Mouse (Mus musculus) heart, postnatal 36 days (tissue): ENCODE measurements around the gene Serpina1b. TPM values are rescaled to one million over a fixed set of nuclear protein-coding genes. Genes with fewer than 3 reads are reported as not detected.
"Not testable (repeated sequence)": the region's sequence is repeated elsewhere in the genome, so short reads cannot be mapped to it uniquely, and the experiment has no call there.

Experiments
- DNase-seq, 2 experiments: peaks; one replicate each; pipeline ENCODE4 v3.0.0; 2021 to 2022
- intact Hi-C: fragments of 180-260 bp; cut with DNase I; formaldehyde crosslinking; loops from one replicate; pipeline ENCODE4 v1.15.1; 2025
- total RNA-seq, 2 experiments: library from RNA; stranded (reverse); gene quantifications; 2 replicates each; pipeline ENCODE4 v1.2.3; 2021

Gene Serpina1b
- total RNA-seq, 2 experiments from 2014 or later, result 0.19 to 0.22 TPM

DNA sequence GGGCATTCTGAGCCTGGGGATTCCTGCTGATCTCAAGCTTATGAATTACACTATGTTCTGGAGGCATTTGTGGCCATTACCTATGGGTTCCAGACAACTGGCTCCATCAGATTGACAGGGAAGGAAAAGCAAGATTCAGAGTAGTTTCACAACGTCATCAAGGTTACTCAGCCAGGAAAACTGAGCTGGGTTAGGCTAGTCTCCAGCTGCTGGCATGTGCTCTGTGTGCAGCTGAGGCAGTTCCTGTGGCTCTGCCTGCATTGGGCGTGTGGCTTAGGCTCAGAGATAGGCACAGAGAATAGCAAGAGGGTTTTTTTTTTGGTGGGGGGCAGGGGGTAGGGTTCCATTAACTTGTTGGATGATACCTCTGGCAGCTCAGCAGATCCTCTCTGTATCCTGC, 124.6 kb downstream of the Serpina1b start:
- no peak for DNase-seq
- intact Hi-C loops, result no loop called here

DNA sequence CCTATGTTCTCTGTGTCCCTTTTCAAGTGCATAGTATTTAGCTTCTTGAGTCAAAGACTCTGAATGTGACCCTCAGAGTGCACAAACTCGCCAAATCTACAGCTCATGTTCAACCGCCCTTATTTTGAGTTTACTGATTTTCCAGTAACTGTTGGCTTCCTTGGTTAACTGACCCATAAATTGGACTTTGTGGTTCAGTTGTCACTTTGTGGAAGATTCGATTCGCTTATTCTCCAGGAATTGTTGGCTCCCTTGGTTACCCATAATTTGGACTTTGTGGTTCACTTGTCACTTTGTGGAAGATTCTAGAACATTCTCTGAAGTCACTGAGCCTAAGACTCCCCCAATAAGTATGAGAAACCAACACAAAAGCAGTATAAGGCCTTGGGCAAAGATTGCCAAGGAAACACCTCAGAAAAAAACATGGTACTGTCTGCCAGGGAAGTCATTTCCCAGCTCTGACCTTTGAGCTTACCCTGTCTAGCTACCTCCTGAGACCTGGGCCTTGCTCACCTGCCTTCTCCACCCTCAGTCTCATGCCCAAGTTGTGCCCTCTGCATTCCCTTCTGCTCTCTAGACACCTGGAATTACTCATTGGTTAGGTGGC, 129.9 kb downstream of the Serpina1b start:
- intact Hi-C loops, result no loop called here
- no peak for DNase-seq

DNA sequence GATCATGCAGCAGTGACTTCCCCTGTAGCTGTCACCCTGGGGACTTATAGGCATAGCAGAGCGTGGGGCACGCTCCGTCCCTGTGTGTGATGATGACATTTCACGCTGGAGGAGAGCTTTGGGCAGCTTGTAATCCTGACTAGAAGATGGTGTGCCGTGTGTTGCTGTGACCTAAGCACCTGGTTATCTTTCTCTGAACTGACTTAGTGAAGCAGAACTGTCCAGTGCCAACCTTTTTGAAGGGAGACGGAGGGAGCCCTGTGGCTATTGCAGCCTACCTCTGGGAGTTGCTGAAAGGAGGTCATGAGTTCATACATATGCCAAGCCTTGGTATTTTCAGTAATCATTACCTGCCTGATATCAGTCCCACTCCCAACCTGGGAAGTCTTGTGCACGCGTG, 134.7 kb downstream of the Serpina1b start, which contains the start of gene Serpina1f:
Gene Serpina1f, minus strand, starts transcription at position 101 of the 400 bp plus-strand sequence.
- DNase-seq, result no peak
- intact Hi-C loops, result no loop called here

DNA sequence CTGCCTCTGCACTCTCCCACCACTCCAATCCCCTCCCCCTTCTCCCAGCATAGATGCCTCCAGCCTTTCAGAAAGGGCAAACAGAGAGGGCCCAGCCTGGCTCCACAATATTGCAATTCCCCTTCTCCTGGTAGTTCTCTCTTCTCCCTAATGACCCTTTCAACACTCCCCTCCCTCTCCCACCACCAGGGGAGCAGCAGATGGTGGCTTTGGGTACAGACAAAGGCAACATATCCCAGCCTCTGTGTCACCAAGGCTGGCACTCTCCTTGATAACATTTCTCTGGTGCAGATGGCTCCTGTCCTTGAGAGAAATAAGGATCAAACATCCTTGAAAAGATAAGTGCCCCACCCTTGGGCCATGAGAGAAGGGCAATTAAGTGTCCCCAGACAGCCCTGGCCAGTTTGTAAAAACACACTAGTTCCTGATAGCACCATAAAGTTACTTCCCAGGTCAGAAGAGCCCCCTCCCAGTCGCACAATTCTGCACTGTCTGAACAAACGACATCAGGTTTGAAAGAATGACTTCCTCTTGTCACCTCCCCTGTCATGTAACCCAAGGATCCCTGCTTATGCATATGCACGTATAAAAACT, 141.9 kb downstream of the Serpina1b start:
- intact Hi-C loops, result no loop called here
- no peak for DNase-seq

DNA sequence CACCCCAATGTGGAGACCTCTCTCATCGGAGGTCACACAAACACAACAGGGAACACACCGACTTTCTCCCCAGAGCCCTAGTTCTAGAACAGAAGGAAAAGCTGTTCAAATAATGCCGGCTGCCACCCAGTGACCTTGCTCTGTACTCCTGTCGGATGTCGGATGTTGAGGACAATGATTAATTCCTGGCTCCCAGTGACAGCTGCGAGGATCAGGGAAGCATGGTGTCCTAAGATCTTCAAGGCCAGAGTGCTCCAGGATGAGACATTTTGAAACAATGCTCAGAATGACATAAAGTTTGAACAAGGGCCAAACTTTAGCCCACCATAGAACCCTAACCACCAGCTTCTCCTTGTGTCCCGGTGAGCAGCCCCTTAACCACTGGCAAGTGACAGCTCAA, 143.2 kb downstream of the Serpina1b start:
- DNase-seq, result no peak
- intact Hi-C loops, result no loop called here

DNA sequence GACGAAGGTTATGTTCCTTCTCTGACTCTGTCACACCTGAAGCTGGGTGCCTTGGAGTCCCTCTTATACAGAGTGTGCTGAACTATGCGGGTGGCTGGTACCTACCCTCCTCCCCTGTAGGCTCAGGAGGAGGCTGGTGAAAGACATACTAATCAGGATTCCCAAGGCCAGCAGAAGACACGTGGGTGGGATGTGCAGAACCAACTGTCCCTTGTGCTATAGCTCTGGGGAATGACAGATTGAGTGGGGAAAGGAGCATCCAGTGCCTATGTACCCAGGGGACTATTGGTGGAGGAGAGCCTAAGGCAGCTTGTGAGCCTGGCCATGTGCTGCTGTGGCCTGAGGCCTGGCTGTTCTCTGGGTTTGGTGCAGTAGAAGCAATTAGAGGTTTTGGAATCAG, 144.1 kb downstream of the Serpina1b start:
- intact Hi-C loops, result no loop called here
- DNase-seq, result no peak

DNA sequence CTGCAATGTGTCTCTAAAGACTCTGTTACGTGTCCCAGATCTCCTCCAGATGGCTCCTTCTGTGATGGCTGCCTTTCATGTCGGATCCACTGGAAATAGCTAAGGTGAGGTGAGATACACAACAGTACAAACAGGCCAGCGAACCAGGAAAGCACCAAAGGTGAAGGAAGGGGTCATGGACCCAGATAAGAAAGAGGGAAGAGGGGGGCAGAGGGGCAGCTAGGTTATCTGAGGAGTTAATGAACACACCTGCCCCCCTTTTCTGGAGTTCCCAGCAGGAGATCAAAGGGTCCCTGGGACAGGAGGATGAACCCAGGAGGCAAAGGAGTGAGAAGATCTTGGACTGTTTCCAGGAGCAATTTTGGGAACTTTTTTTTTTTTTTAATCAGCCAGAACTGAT, 144.8 kb downstream of the Serpina1b start:
- intact Hi-C loops, result no loop called here
- no peak for DNase-seq

DNA sequence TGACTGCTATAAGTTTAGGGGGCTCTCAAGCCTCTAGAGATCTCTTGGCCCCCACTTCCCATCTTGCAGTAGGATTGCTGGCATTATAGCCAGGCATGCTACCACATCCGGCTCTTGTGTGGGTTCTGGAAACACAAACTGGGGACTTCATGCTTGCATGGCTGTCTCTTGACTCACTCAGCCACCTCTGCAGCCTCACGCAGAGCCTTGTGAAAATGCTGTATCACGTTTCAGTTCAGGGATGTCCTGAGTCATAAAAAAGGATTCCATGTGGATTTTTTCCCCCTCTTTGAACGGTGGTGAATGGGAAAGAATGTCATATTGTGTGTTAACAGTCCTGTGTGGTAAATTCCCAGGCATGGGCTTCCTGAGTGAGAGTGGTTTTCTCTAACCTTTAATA, 146.4 kb downstream of the Serpina1b start:
- no peak for DNase-seq
- intact Hi-C loops, result no loop called here

DNA sequence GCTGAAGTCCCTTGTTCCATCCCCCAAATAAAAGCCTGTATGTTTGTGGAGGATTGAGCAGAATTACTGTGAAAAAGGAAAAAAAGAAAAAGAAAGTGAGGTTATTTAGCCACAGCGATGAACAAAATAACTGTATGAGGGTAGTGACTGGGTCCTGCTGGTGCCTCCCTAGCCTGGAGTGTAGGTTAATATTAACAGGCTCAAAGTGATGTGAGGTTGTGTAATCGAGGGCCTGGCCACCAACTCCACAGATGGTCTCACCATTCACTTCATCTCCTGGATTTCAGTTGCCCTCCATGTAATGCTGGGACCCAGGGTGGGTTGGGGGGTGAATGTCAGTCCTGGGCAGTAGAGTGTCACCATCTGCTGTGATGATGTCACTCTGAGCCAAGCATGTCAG, 148.4 kb downstream of the Serpina1b start:
- DNase-seq, result no peak
- intact Hi-C loops, result no loop called here

DNA sequence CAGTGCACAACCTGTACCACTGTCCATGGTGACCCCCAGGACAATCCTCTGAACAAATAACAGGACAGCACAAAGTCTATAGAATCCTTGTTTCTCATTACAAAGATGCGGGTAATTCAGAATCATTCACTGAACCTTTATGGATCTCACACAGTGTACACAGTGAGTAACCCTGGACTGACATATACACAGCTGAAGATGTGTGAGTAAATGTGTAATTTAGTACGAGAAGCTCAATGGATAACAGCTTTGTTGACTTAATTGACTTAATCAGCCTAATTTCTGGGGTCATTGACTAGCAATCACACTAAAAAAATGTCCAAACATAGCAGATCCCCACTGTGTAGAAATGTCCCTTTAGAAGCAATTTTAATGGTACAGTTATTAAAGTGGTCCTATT, 149.0 kb downstream of the Serpina1b start:
- intact Hi-C loops, result no loop called here
- no peak for DNase-seq

DNA sequence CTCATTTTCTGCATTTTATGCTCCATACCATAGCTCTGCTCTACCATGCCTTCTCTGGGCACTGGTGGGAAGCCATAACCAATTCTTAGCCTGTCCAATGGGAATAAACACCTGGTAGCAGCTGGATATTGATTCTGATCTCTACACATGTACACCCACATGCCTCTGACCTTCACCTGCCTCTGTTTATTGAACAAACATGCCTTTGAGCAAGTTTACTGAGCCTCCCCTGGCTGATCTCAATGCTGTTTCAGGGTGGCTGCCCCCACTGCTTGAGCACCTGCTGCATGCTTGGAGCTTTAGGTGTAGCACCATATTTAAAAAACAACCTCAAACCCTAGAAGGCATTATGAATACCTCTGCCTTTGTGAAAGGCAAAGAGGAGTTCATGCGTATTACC, 150.3 kb downstream of the Serpina1b start:
- DNase-seq, intact Hi-C loops: not testable (repeated sequence)

Other genes with a start within 250 kb of the Serpina1b start
- not detected for gene Serpina10, start 198.9 kb downstream of the Serpina1b start, total RNA-seq
- not detected for gene Serpina6, start 173.2 kb downstream of the Serpina1b start, total RNA-seq
- not detected for gene Serpina16, start 154.2 kb downstream of the Serpina1b start, total RNA-seq
- not detected for gene Serpina1f, start 134.8 kb downstream of the Serpina1b start, total RNA-seq
- not detected for gene Serpina1d, start 56.8 kb downstream of the Serpina1b start, total RNA-seq
- gene Serpina1a, start 33.2 kb upstream of the Serpina1b start, total RNA-seq, result not detected
- not detected for gene Serpina1c, start 74.5 kb upstream of the Serpina1b start, total RNA-seq
- under 1 TPM in 1 of 2 experiments, not detected in 1; 0.28 TPM for gene Serpina1e, start 128.6 kb upstream of the Serpina1b start, total RNA-seq
- not detected for gene Serpina11, start 159.6 kb upstream of the Serpina1b start, total RNA-seq
- not detected for gene Serpina9, start 183.4 kb upstream of the Serpina1b start, total RNA-seq
- gene Serpina12, start 214.1 kb upstream of the Serpina1b start, total RNA-seq, result not detected